Mouse (Mus musculus) brain, embryonic 14.5 days (tissue): Measurements from ENCODE around the gene Iqsec1.

Experiments
- CTCF ChIP-seq: fragments of 200-500 bp; IDR thresholded peaks from 2 replicates; pipeline ENCODE4 v1.5.1; 2012; ENCODE audit warnings: inconsistent platforms, mild to moderate bottlenecking, moderate library complexity, borderline replicate concordance; ENCODE audit not compliant: insufficient read depth, insufficient read length; ENCODE audit errors: extremely low read depth
- POLR2A ChIP-seq: fragments of 200-500 bp; IDR thresholded peaks from 2 replicates; pipeline ENCODE4 v1.6.1; 2012; ENCODE audit warnings: mild to moderate bottlenecking, inconsistent platforms, borderline replicate concordance; ENCODE audit not compliant: poor library complexity, insufficient read depth, insufficient read length, severe bottlenecking; ENCODE audit errors: extremely low read depth

DNA sequence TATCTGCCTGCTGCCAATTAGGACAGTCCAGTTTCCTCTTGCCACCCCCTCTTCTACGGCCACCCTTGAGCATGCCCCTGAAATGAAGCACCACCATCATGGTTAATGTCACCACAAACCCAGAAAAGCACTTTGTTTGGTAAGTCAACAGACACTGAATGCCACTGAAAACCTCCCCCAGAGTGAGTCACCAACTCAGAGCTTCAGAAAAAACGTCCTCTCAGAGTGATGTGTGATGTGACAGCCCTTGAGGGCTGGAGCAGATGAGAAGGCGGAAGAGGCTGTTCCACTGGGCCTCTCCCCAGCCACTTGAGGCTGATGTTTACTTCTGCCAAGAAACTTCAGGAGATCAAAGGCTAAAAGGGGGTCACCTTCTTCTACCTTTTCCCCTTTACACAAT lies 4.4 kb downstream of the Iqsec1 start:
- TF ChIP-seq POLR2A (no peak), CTCF (no peak)
